Mouse (Mus musculus): Measurements from ENCODE around the gene Gm19965. TPM values are rescaled to one million over a fixed set of nuclear protein-coding genes. Genes with fewer than 3 reads are reported as not detected.

Gene Gm19965
- not detected in 4 replicates for total RNA-seq (2023; ENCODE audit: inconsistent age)

DNA sequence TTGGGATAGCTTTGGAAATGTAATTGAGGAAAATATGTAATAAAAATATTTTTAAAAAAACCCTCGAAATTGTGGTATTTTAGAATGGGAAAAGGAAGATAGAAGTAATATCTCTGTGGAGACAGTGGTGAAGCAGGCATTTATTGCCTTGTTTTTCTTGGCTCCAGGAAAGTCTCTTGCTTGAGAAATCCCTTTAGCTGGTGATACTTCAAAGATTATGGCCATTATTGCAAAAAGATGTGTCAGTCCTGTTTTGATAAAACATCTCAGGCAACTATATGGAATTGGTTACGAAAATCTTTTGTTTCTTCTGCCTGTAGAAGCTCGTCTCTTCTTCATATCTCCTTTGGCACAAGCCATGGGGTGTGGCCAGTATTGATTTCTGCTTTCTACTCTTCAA is at the start of gene Gm19965:
Gene Gm19965 (plus strand): TSS at position 301 of the 400 bp plus-strand sequence.

Measured in B cell, adult (primary cell).